Mouse (Mus musculus) hindbrain, embryonic 13.5 days (tissue): ENCODE results near the gene Ski. TPM values are rescaled to one million over a fixed set of nuclear protein-coding genes. Genes with fewer than 3 reads are reported as not detected.

Experiments
- ATAC-seq: fragments of 200-750 bp; cut with Nextera tagmentation; 2 replicates; pipeline ENCODE4 v1.8.0; 2017; ENCODE audit warnings: moderate TSS enrichment; ENCODE audit not compliant: low FRiP score
- H3K27ac ChIP-seq: fragments of 300-500 bp; sonication (generic); 2 replicates; pipeline ENCODE4 v1.5.1; 2015; ENCODE audit warnings: inconsistent platforms, mild to moderate bottlenecking, moderate library complexity
- H3K27me3 ChIP-seq: fragments of 300-500 bp; sonication (generic); 2 replicates; pipeline ENCODE4 v1.6.1; 2015; ENCODE audit warnings: mild to moderate bottlenecking, inconsistent platforms
- H3K36me3 ChIP-seq: fragments of 300-500 bp; sonication (generic); 2 replicates; pipeline ENCODE4 v1.6.1; 2015; ENCODE audit warnings: mild to moderate bottlenecking, inconsistent platforms
- H3K4me1 ChIP-seq: fragments of 300-500 bp; sonication (generic); replicated peaks from 2 replicates; pipeline ENCODE4 v1.6.1; 2015; ENCODE audit warnings: inconsistent platforms
- H3K4me2 ChIP-seq: fragments of 300-500 bp; sonication (generic); 2 replicates; pipeline ENCODE4 v1.6.1; 2015; ENCODE audit warnings: inconsistent platforms, mild to moderate bottlenecking, moderate library complexity
- H3K4me3 ChIP-seq: fragments of 300-500 bp; sonication (generic); 2 replicates; pipeline ENCODE4 v1.5.1; 2015; ENCODE audit warnings: mild to moderate bottlenecking, inconsistent platforms
- H3K9ac ChIP-seq: fragments of 300-500 bp; sonication (generic); 2 replicates; pipeline ENCODE4 v1.6.1; 2015; ENCODE audit warnings: mild to moderate bottlenecking, inconsistent platforms
- H3K9me3 ChIP-seq: fragments of 300-500 bp; sonication (generic); 2 replicates; pipeline ENCODE4 v1.6.1; 2016; ENCODE audit warnings: inconsistent platforms
- WGBS: fragments of 180-500 bp; shearing (Covaris S2); methylation state at CpG from one replicate; pipeline ENCODE4 v1.1.7; 2015; 5-methylcytosine and 5-hydroxymethylcytosine counted together
- polyA plus RNA-seq: library from polyadenylated mRNA; unstranded; fragments of >200 nt; fragmentation: Nextera tagmentation; extraction: Ambion mirVana; gene quantifications from 2 replicates; pipeline ENCODE4 v1.2.1, GENCODE M21; 2015

The Ski gene
- polyA plus RNA-seq, 1 experiment from 2014 or later, result 10.3 TPM

GRCm38 (mm10) chr4:155139281-155140045 is 82.9 kb downstream of the Ski start:
- WGBS, result 83% methylated on average over 12 of the region's 12 CpGs
- H3K9ac ChIP-seq, result no peak overlapping the region
- ATAC-seq, result no peak
- no peaks in the 10 kb centered on the region for H3K27me3 ChIP-seq
- no peaks in the 10 kb centered on the region for H3K9me3 ChIP-seq
- H3K36me3 ChIP-seq, result no peaks in the 10 kb centered on the region
- no peak overlapping the region for H3K27ac ChIP-seq
- H3K4me2 ChIP-seq, result no peak overlapping the region
- H3K4me3 ChIP-seq, result no peak overlapping the region
- peaks cover 45% of the 10 kb centered on the region for H3K4me1 ChIP-seq

DNA sequence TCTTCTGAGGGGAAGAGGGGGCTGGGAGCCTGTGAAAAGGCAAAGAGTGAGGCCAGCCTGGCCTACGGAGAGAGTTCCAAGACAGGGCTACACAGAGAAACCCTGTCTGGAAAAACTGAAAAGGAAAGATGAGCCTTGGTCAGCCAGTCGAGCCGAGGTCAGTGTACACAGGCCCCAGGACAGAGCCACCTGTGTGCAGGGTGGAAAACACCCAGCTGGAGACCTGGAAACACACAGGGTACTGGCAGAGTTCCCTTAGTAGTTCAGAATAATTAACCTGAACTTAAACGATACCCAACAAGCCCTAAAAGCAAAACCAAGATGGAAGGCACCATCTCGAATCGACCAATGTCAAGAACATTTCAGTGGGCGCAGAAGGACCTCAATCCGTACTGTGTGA is 83.9 kb downstream of the Ski start:
- no peak for ATAC-seq
- H3K27me3 ChIP-seq, result no peaks in the 10 kb centered on the region
- H3K27ac ChIP-seq, result no peak overlapping the region
- H3K4me1 ChIP-seq, result peaks cover 45% of the 10 kb centered on the region
- H3K36me3 ChIP-seq, result no peaks in the 10 kb centered on the region
- no peak overlapping the region for H3K4me3 ChIP-seq
- H3K9me3 ChIP-seq, result no peaks in the 10 kb centered on the region
- 83% methylated on average over 8 of the region's 8 CpGs for WGBS
- no peak overlapping the region for H3K4me2 ChIP-seq
- H3K9ac ChIP-seq, result no peak overlapping the region

GRCm38 (mm10) chr4:155137891-155138290 is 84.5 kb downstream of the Ski start:
- no peak for ATAC-seq
- Histone ChIP-seq H3K27me3 (no peaks in the 10 kb centered on the region), H3K4me2 (no peak overlapping the region), H3K27ac (no peak overlapping the region), H3K9ac (no peak overlapping the region), H3K4me3 (no peak overlapping the region), H3K9me3 (no peaks in the 10 kb centered on the region), H3K36me3 (no peaks in the 10 kb centered on the region), H3K4me1 (peaks cover 42% of the 10 kb centered on the region)
- WGBS, result 85% methylated on average over 7 of the region's 7 CpGs

- Histone ChIP-seq H3K4me1 (peaks cover 40% of the 10 kb centered on the region), H3K4me2 (no peak overlapping the region), H3K4me3 (no peak overlapping the region), H3K36me3 (no peaks in the 10 kb centered on the region), H3K27me3 (no peaks in the 10 kb centered on the region), H3K9me3 (no peaks in the 10 kb centered on the region), H3K27ac (no peak overlapping the region), H3K9ac (no peak overlapping the region)
- WGBS, result 75% methylated on average over 5 of the region's 5 CpGs
- ATAC-seq, result no peak
These were observed 86.3 kb downstream of the Ski start for GRCm38 (mm10) chr4:155135909-155136585.

DNA sequence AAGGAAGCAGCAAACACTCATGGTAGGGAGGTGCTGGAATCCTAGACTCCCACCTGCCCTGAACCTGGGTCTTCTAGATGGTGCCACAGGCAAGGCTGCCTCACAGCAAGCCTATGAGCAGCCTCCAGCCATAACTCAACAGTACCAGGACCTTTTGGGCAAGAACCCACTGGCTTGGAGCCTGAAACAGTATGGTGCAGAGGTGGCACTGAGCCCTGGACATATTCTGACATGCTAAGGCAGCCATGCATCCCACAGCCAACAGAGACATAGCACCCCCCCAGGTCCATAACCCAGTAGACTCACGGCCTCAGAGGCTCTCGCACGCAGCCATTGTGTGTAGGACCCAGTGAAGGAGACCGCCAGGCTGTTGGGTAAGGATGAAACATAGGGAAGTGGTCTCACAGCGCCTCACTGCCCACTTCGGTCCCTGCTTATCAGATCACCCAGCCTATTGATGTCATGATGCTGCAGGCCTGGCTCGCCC is 87.7 kb downstream of the Ski start:
- H3K4me1 ChIP-seq, result peaks cover 50% of the 10 kb centered on the region
- no peak overlapping the region for H3K4me2 ChIP-seq
- no peaks in the 10 kb centered on the region for H3K36me3 ChIP-seq
- WGBS, result 87% methylated on average over 7 of the region's 7 CpGs
- no peak overlapping the region for H3K9ac ChIP-seq
- H3K27ac ChIP-seq, result peak overlapping the region; percentile 66; the same call in 1 of the 2 replicates
- no peaks in the 10 kb centered on the region for H3K27me3 ChIP-seq
- H3K9me3 ChIP-seq, result no peaks in the 10 kb centered on the region
- ATAC-seq, result no peak
- H3K4me3 ChIP-seq, result no peak overlapping the region

DNA sequence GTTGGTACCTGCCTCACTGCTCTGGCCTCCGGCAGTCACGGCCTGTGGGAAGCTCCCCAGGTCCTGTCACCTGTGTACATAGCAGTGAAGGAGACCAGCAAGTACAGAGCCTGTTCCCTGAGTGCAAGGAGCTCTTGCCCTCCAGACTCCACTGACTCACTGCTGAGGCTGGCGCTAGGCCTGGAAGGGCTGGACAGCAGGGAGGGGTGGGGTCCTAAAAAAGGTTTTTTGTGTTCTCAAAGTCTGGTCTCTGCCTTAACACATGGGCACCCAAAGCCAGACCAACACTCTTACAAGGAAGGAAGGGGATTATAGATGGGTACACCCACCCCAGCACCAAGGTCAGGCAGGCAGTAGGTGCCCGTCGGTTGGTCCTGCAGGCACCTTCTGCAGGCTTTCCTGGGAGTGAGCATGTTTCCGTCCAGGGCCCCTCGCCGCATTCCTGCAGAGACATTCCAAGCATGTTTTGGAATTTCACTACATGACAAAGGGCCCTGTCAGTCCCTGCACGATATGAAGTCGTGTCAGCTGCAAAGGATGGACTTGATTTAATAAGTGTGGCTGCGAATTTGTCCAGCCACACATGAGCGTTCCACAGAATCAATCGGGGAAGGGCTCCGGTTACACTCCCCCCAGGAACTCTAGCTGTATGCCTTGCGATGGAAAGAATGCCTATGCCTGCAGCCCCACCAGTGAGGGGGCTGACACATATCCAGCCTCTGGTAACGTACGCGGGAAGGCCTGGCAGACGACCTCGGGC is 88.6 kb downstream of the Ski start:
- Histone ChIP-seq H3K4me3 (no peak overlapping the region), H3K27ac (peak overlapping the region; percentile 66), H3K36me3 (no peaks in the 10 kb centered on the region), H3K9ac (peak overlapping the region; percentile 36), H3K4me2 (no peak overlapping the region), H3K27me3 (no peaks in the 10 kb centered on the region), H3K9me3 (no peaks in the 10 kb centered on the region), H3K4me1 (peaks cover 56% of the 10 kb centered on the region)
- WGBS, result 41% methylated on average over 20 of the region's 20 CpGs
- ATAC-seq, result no peak

- ATAC-seq, result no peak
- H3K9ac ChIP-seq, result no peak overlapping the region
- peaks cover 55% of the 10 kb centered on the region for H3K4me1 ChIP-seq
- no peaks in the 10 kb centered on the region for H3K9me3 ChIP-seq
- peak overlapping the region; percentile 66; the same call in 1 of the 2 replicates for H3K27ac ChIP-seq
- H3K4me2 ChIP-seq, result no peak overlapping the region
- 39% methylated on average over 3 of the region's 3 CpGs for WGBS
- no peaks in the 10 kb centered on the region for H3K27me3 ChIP-seq
- no peak overlapping the region for H3K4me3 ChIP-seq
- H3K36me3 ChIP-seq, result no peaks in the 10 kb centered on the region
These were observed 89.2 kb downstream of the Ski start for GRCm38 (mm10) chr4:155133188-155133587.

- WGBS, result 80% methylated on average over 7 of the region's 7 CpGs
- no peak overlapping the region for H3K4me3 ChIP-seq
- H3K27ac ChIP-seq, result 0 out of 2 replicates have a peak overlapping the region, but pooled peaks have one; percentile 44
- no peak overlapping the region for H3K4me2 ChIP-seq
- H3K9me3 ChIP-seq, result no peaks in the 10 kb centered on the region
- no peaks in the 10 kb centered on the region for H3K27me3 ChIP-seq
- no peaks in the 10 kb centered on the region for H3K36me3 ChIP-seq
- ATAC-seq, result no peak
- H3K4me1 ChIP-seq, result peaks cover 55% of the 10 kb centered on the region
- H3K9ac ChIP-seq, result no peak overlapping the region
These were observed 91.8 kb downstream of the Ski start for GRCm38 (mm10) chr4:155130616-155131015.

DNA sequence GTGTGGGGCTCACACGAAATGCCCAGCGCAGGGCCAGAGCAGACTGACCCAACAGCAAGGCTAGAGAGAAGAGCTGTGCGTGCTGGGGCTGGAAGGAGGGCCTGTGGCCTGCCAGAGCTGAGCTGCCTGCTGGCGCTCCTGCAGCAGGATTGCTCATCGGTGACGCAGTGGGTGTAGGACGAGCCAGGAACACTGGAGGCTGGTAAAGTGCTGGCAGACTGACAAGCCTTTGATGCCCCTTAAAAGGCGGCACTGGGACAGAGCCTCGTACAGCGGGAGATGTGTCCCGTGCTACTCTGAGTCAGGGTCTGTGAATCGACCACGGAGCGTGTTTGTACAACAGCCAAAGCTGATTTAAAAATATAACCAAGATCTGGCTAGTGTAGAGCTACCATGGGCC is 92.4 kb downstream of the Ski start:
- Histone ChIP-seq H3K4me3 (no peak overlapping the region), H3K4me2 (no peak overlapping the region), H3K36me3 (no peaks in the 10 kb centered on the region), H3K27me3 (no peaks in the 10 kb centered on the region), H3K9me3 (no peaks in the 10 kb centered on the region), H3K4me1 (peaks cover 52% of the 10 kb centered on the region), H3K27ac (peak overlapping the region; percentile 44; the same call in 1 of the 2 replicates), H3K9ac (no peak overlapping the region)
- WGBS, result 67% methylated on average over 14 of the region's 14 CpGs
- 0 out of 2 replicates have a peak, but pooled peaks have one; percentile 7 for ATAC-seq

DNA sequence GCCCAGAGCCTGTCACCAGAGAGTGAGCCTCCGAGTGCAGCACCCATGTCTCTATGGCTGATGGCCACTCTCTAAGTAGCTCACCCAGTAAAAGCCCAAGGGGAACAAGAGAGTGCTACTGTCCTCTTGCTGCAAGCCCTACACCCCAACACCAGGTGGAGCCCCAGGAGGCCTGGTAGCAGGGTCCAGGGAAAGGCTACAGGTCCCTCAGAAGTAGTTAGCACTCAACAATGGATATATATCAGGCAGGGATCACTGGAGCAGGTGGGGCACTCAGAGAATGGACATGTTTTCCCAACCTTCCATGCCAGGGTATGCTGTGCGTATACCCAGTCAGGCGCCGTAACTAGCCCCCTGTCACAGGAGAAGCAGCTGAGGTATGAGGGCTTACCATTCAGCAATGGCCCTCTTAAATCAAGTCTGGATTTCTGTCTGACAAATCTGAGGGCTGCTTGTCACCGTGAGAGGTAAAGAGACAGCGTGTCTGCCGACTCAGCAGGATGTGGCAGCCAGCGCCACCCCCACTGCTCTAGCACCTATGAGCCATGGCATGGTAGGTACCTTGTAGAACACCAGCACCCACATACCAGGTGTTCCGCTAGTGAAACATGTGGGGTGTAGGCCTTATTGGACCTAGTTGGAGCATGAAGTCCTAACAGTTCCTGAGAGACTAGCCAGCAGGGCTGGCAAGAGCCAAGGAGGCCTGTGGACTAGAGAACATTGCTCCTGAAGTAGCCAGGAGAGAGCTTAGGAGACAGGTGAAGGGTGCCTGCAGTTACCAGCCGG is 93.1 kb downstream of the Ski start:
- Histone ChIP-seq H3K9me3 (no peaks in the 10 kb centered on the region), H3K4me2 (no peak overlapping the region), H3K4me3 (no peak overlapping the region), H3K27me3 (no peaks in the 10 kb centered on the region), H3K4me1 (peaks cover 52% of the 10 kb centered on the region), H3K9ac (0 out of 2 replicates have a peak overlapping the region, but pooled peaks have one; percentile 8), H3K36me3 (no peaks in the 10 kb centered on the region), H3K27ac (0 out of 2 replicates have a peak overlapping the region, but pooled peaks have one; percentile 44)
- no peak for ATAC-seq
- WGBS, result 95% methylated on average over 10 of the region's 10 CpGs

GRCm38 (mm10) chr4:155128411-155128810 is 94.0 kb downstream of the Ski start:
- Histone ChIP-seq H3K9me3 (no peaks in the 10 kb centered on the region), H3K4me2 (no peak overlapping the region), H3K36me3 (no peaks in the 10 kb centered on the region), H3K9ac (no peak overlapping the region), H3K27ac (no peak overlapping the region), H3K4me3 (no peak overlapping the region), H3K27me3 (no peaks in the 10 kb centered on the region), H3K4me1 (peaks cover 48% of the 10 kb centered on the region)
- ATAC-seq, result no peak
- WGBS, result 94% methylated on average over 15 of the region's 15 CpGs
